Mouse (Mus musculus) cerebellum, adult 2 months (tissue): ENCODE results near the gene Col24a1.

ENCODE experiments used
- CTCF ChIP-seq: fragments of 200-500 bp; IDR thresholded peaks from 2 replicates; pipeline ENCODE4 v1.5.1; 2011; ENCODE audit warnings: low read depth, mild to moderate bottlenecking, control low read depth, low read length, moderate library complexity, borderline replicate concordance; ENCODE audit not compliant: insufficient read depth
- POLR2A ChIP-seq: fragments of 200-500 bp; IDR thresholded peaks from 2 replicates; pipeline ENCODE4 v1.6.1; 2011; ENCODE audit warnings: low read length, control low read depth, borderline replicate concordance; ENCODE audit not compliant: insufficient read depth

DNA sequence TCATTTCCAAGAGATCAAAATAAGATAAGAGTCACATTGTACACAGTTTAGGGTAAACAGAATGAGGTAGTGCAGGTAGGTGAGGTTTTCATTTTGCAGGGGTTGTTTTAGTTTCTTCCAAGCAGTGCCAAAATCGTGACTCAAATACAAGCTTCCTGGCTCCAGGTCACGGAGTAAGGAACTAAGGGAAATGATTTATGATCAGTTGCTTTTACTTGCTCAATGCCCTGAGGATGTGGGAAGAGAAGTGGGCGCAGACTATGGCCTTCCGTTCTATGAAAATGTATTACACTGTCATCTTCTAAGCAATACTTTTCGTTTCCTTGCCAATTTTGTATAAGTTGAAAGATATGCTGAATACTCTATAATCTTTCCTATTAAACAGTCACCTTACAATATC is 13.0 kb downstream of the Col24a1 start:
- no peak for TF ChIP-seq POLR2A
- no peak for TF ChIP-seq CTCF
